Comparison of ENCODE assay signal across 8 mouse cellular contexts in genomic region chr9:104379532-104380162, GRCm38 (mm10). TPM values are rescaled to one million over a fixed set of nuclear protein-coding genes. Genes with fewer than 3 reads are reported as not detected.
DNase-seq lines count a peak whose midpoint lies in the region; ATAC-seq lines count a peak whose summit lies in the region.

No protein-coding gene starts in this region.

- DNase-seq in heart, adult 11 months: peak; percentile 56
- DNase-seq in midbrain, embryonic 11.5 days (ENCODE audit: low spot score, missing footprints): peak; percentile 83
- DNase-seq in midbrain, embryonic 10.5 days (ENCODE audit: low spot score): no peak
- peak; percentile 63 for DNase-seq in MEL-GATA-1-ER (ENCODE audit: extremely low read depth, low read depth)
- DNase-seq in embryonic facial prominence, embryonic 14.5 days (ENCODE audit: low spot score): peak; percentile 67
- peak; percentile 49 for DNase-seq in splenic B cell, adult 2 months (ENCODE audit: low read depth, low spot score)

- H3K4me2 ChIP-seq in heart, embryonic 12.5 days: no peak overlapping the region
- no peak overlapping the region for H3K4me2 ChIP-seq in midbrain, embryonic 11.5 days
- H3K4me2 ChIP-seq in embryonic facial prominence, embryonic 14.5 days (ENCODE audit: low read depth, low read length): no peak overlapping the region

- WGBS in heart, embryonic 12.5 days: 57% methylated on average over 9 of the region's 9 CpGs
- 70% methylated on average over 9 of the region's 9 CpGs for WGBS in midbrain, embryonic 11.5 days
- WGBS in midbrain, embryonic 10.5 days: 69% methylated on average over 9 of the region's 9 CpGs
- WGBS in embryonic facial prominence, embryonic 14.5 days: 62% methylated on average over 9 of the region's 9 CpGs

- H3K9ac ChIP-seq in heart, embryonic 12.5 days: no peak overlapping the region
- no peak overlapping the region for H3K9ac ChIP-seq in midbrain, embryonic 11.5 days (ENCODE audit: low read length)
- H3K9ac ChIP-seq in embryonic facial prominence, embryonic 14.5 days (ENCODE audit: low read depth, low read length): no peak overlapping the region

- no peak overlapping the region for H3K4me3 ChIP-seq in heart, embryonic 12.5 days
- no peak overlapping the region for H3K4me3 ChIP-seq in midbrain, embryonic 11.5 days (ENCODE audit: low read depth, low read length)
- H3K4me3 ChIP-seq in midbrain, embryonic 10.5 days: no peak overlapping the region
- no peak overlapping the region for H3K4me3 ChIP-seq in embryonic facial prominence, embryonic 14.5 days (ENCODE audit: low read depth, low read length)

- no peaks in the 10 kb centered on the region for H3K36me3 ChIP-seq in heart, embryonic 12.5 days
- H3K36me3 ChIP-seq in midbrain, embryonic 11.5 days (ENCODE audit: control insufficient read depth, insufficient read depth, low read length): no peaks in the 10 kb centered on the region
- no peaks in the 10 kb centered on the region for H3K36me3 ChIP-seq in midbrain, embryonic 10.5 days
- H3K36me3 ChIP-seq in embryonic facial prominence, embryonic 14.5 days (ENCODE audit: control insufficient read depth, insufficient read depth, low read length): no peaks in the 10 kb centered on the region
- no peaks in the 10 kb centered on the region for H3K36me3 ChIP-seq in splenic B cell, adult 2 months (ENCODE audit: control insufficient read depth, insufficient read depth, low read length, poor library complexity, severe bottlenecking)

- no peak for ATAC-seq in heart, embryonic 12.5 days (ENCODE audit: insufficient number of reproducible peaks, low FRiP score)
- ATAC-seq in midbrain, embryonic 11.5 days (ENCODE audit: low FRiP score): no peak
- no peak for ATAC-seq in embryonic facial prominence, embryonic 14.5 days (ENCODE audit: low read depth)
- no peak for ATAC-seq in megakaryocyte-erythroid progenitor cell, adult 5-6 weeks (replicated peaks; ENCODE audit: low FRiP score, low TSS enrichment, poor library complexity, severe bottlenecking)

- no peaks in the 10 kb centered on the region for H3K9me3 ChIP-seq in heart, embryonic 12.5 days (replicated peaks)
- H3K9me3 ChIP-seq in midbrain, embryonic 11.5 days (ENCODE audit: control insufficient read depth, low read length): no peaks in the 10 kb centered on the region
- no peaks in the 10 kb centered on the region for H3K9me3 ChIP-seq in midbrain, embryonic 10.5 days (replicated peaks)
- H3K9me3 ChIP-seq in embryonic facial prominence, embryonic 14.5 days (ENCODE audit: control insufficient read depth, low read length): no peaks in the 10 kb centered on the region

- no peaks in the 10 kb centered on the region for H3K27me3 ChIP-seq in heart, embryonic 12.5 days (replicated peaks)
- H3K27me3 ChIP-seq in midbrain, embryonic 11.5 days (ENCODE audit: control insufficient read depth, insufficient read depth, low read length): no peaks in the 10 kb centered on the region
- no peaks in the 10 kb centered on the region for H3K27me3 ChIP-seq in midbrain, embryonic 10.5 days (ENCODE audit: low read depth, poor library complexity, severe bottlenecking)
- H3K27me3 ChIP-seq in embryonic facial prominence, embryonic 14.5 days (replicated peaks; ENCODE audit: control insufficient read depth, insufficient read depth, low read length): no peaks in the 10 kb centered on the region
- no peaks in the 10 kb centered on the region for H3K27me3 ChIP-seq in splenic B cell, adult 2 months (ENCODE audit: control insufficient read depth, insufficient read depth, low read length, poor library complexity, severe bottlenecking)

- H3K4me1 ChIP-seq in heart, embryonic 12.5 days (replicated peaks): no peaks in the 10 kb centered on the region
- no peaks in the 10 kb centered on the region for H3K4me1 ChIP-seq in midbrain, embryonic 11.5 days (ENCODE audit: control insufficient read depth, insufficient read depth, low read length)
- no peaks in the 10 kb centered on the region for H3K4me1 ChIP-seq in midbrain, embryonic 10.5 days
- no peaks in the 10 kb centered on the region for H3K4me1 ChIP-seq in embryonic facial prominence, embryonic 14.5 days (ENCODE audit: control insufficient read depth, insufficient read depth, low read length)

- no peak overlapping the region for H3K27ac ChIP-seq in heart, embryonic 12.5 days (ENCODE audit: poor library complexity, severe bottlenecking)
- H3K27ac ChIP-seq in midbrain, embryonic 11.5 days (ENCODE audit: low read depth, low read length): no peak overlapping the region
- no peak overlapping the region for H3K27ac ChIP-seq in midbrain, embryonic 10.5 days (replicated peaks)
- H3K27ac ChIP-seq in embryonic facial prominence, embryonic 14.5 days (replicated peaks; ENCODE audit: low read depth, low read length): no peak overlapping the region

RNA-seq across cellular contexts. Expression of gene Acpp, which starts 42.1 kb away (rescaled TPM):
- 0.15 TPM in 1 of 2 replicates, not detected in the other for polyA plus RNA-seq in heart, embryonic 12.5 days (2016; fragmentation: Nextera tagmentation; extraction: Ambion mirVana)
- 0.11 TPM in 1 of 2 replicates, not detected in the other for polyA plus RNA-seq in midbrain, embryonic 11.5 days (2014; fragmentation: Nextera tagmentation; extraction: Ambion mirVana)
- polyA plus RNA-seq in midbrain, embryonic 10.5 days (2016; fragmentation: Nextera tagmentation; extraction: Ambion mirVana): 0.16 TPM in 1 of 2 replicates, not detected in the other
- 2.3 and 2.4 TPM in 2 replicates for polyA plus RNA-seq in embryonic facial prominence, embryonic 14.5 days (2014; fragmentation: Nextera tagmentation; extraction: Ambion mirVana)
- 1.6 and 5.5 TPM in 2 replicates for total RNA-seq in megakaryocyte-erythroid progenitor cell, adult 5-6 weeks (2014; fragmentation: Nextera tagmentation)
- total RNA-seq in megakaryocyte-erythroid progenitor cell, adult 5-6 weeks (2017): 1.3 and 1.7 TPM in 2 replicates
